Mouse (Mus musculus): ENCODE results near the gene Slc12a9. TPM values are rescaled to one million over a fixed set of nuclear protein-coding genes. Genes with fewer than 3 reads are reported as not detected.
A peak's percentile ranks its signal among the peaks of the same experiment; 100 is the strongest.

Slc12a9 gene
- 25.8 and 29.7 TPM in 2 replicates for polyA plus RNA-seq (2012; rRNA removed)

- Histone ChIP-seq H3K27ac (ENCODE audit: insufficient read depth, low read length) (no peak within 1 kb of the TSS; the same call in 1 of the 2 replicates), H3K27me3 (ENCODE audit: control insufficient read depth, insufficient read depth, low read length) (no peaks in the 10 kb centered on the region), H3K4me1 (ENCODE audit: control insufficient read depth, insufficient read depth, insufficient read length) (peaks cover 7% of the 10 kb centered on the region; the same call in 1 of the 2 replicates), H3K36me3 (ENCODE audit: control insufficient read depth, insufficient read depth, low read length) (0 out of 2 replicates have a peak, but pooled peaks cover 1% of the 10 kb centered on the region), H3K4me3 (ENCODE audit: extremely low read depth, insufficient read depth, insufficient read length) (peak within 1 kb of the TSS; percentile 88)
- TF ChIP-seq CTCF (IDR thresholded peaks at IDR 0.05; ENCODE audit: extremely low read depth, insufficient read depth, insufficient read length, insufficient replicate concordance) (peak; percentile 72; the same call in 1 of the 2 replicates), POLR2A (IDR thresholded peaks at IDR 0.05; ENCODE audit: low read depth, low read length) (peak; percentile 45; the same call in 1 of the 2 replicates)
- WGBS, result under 1% methylated on average over 44 of the region's 44 CpGs
- peak; percentile 78 to 94 for DNase-seq (ENCODE audit: low read depth in 1 of 2, low spot score in 2 of 2)
Observed at GRCm38 (mm10) chr5:137333512-137334174, at the start of gene Slc12a9. TSS of gene Slc12a9 (minus strand) at chr5:137333597.

DNA sequence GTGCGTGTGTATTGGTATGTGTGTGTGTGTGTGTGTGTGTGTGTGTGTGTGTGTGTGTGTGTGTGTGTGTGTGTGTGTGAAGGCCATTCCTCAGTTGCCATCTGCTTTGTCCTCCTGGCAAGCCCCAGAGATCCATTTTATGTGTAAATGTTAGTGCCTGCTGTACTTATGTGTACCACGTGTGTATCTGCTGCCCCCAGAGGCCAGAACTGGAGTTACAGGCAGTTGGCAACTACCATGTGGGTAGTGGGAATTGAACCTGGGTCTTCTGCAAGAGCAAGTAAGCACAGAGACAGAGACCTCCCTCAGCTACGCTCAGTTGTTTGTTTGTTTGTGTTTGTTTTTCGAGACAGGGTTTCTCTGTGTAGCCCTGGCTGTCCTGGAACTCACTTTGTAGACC is 47.8 kb upstream of the Slc12a9 start:
- H3K27me3 ChIP-seq (ENCODE audit: control insufficient read depth, insufficient read depth, low read length), result no peaks in the 10 kb centered on the region
- peak; percentile 31 to 64 for DNase-seq (ENCODE audit: low read depth in 1 of 2, low spot score in 2 of 2)

GRCm38 (mm10) chr5:137377603-137378002 is 44.2 kb upstream of the Slc12a9 start:
- DNase-seq (ENCODE audit: low read depth in 1 of 2, low spot score in 2 of 2), result no peak
- Histone ChIP-seq H3K4me3 (ENCODE audit: extremely low read depth, insufficient read depth, insufficient read length) (no peak overlapping the region), H3K4me1 (ENCODE audit: control insufficient read depth, insufficient read depth, insufficient read length) (no peaks in the 10 kb centered on the region), H3K27me3 (ENCODE audit: control insufficient read depth, insufficient read depth, low read length) (no peaks in the 10 kb centered on the region), H3K36me3 (ENCODE audit: control insufficient read depth, insufficient read depth, low read length) (no peaks in the 10 kb centered on the region), H3K27ac (ENCODE audit: insufficient read depth, low read length) (no peak overlapping the region)
- 44% methylated on average over 13 of the region's 15 CpGs for WGBS
- no peak for TF ChIP-seq POLR2A (IDR thresholded peaks at IDR 0.05; ENCODE audit: low read depth, low read length)
- no peak for TF ChIP-seq CTCF (IDR thresholded peaks at IDR 0.05; ENCODE audit: extremely low read depth, insufficient read depth, insufficient read length, insufficient replicate concordance)

More for the DNA sequence above, 47.8 kb upstream of the Slc12a9 start:
- no peaks in the 10 kb centered on the region for H3K4me1 ChIP-seq (ENCODE audit: control insufficient read depth, insufficient read depth, insufficient read length)
- no peaks in the 10 kb centered on the region for H3K36me3 ChIP-seq (ENCODE audit: control insufficient read depth, insufficient read depth, low read length)
- no peak overlapping the region for H3K4me3 ChIP-seq (ENCODE audit: extremely low read depth, insufficient read depth, insufficient read length)
- WGBS, result 56% methylated on average over 4 of the region's 4 CpGs
- TF ChIP-seq CTCF (IDR thresholded peaks at IDR 0.05; ENCODE audit: extremely low read depth, insufficient read depth, insufficient read length, insufficient replicate concordance), result peak; percentile 51; the same call in 1 of the 2 replicates
- TF ChIP-seq POLR2A (IDR thresholded peaks at IDR 0.05; ENCODE audit: low read depth, low read length), result no peak
- no peak overlapping the region for H3K27ac ChIP-seq (ENCODE audit: insufficient read depth, low read length)

- Histone ChIP-seq H3K4me3 (ENCODE audit: extremely low read depth, insufficient read depth, insufficient read length) (no peak overlapping the region), H3K4me1 (ENCODE audit: control insufficient read depth, insufficient read depth, insufficient read length) (no peaks in the 10 kb centered on the region), H3K36me3 (ENCODE audit: control insufficient read depth, insufficient read depth, low read length) (no peaks in the 10 kb centered on the region), H3K27ac (ENCODE audit: insufficient read depth, low read length) (no peak overlapping the region), H3K27me3 (ENCODE audit: control insufficient read depth, insufficient read depth, low read length) (no peaks in the 10 kb centered on the region)
- TF ChIP-seq CTCF (IDR thresholded peaks at IDR 0.05; ENCODE audit: extremely low read depth, insufficient read depth, insufficient read length, insufficient replicate concordance), result no peak
- no peak for TF ChIP-seq POLR2A (IDR thresholded peaks at IDR 0.05; ENCODE audit: low read depth, low read length)
- DNase-seq (ENCODE audit: low read depth in 1 of 2, low spot score in 2 of 2), result no peak
- 27% methylated on average over 11 of the region's 11 CpGs for WGBS
Observed at GRCm38 (mm10) chr5:137377176-137377575, 43.8 kb upstream of the Slc12a9 start.

- Histone ChIP-seq H3K4me1 (ENCODE audit: control insufficient read depth, insufficient read depth, insufficient read length) (no peaks in the 10 kb centered on the region), H3K27me3 (ENCODE audit: control insufficient read depth, insufficient read depth, low read length) (no peaks in the 10 kb centered on the region), H3K36me3 (ENCODE audit: control insufficient read depth, insufficient read depth, low read length) (no peaks in the 10 kb centered on the region), H3K4me3 (ENCODE audit: extremely low read depth, insufficient read depth, insufficient read length) (no peak overlapping the region), H3K27ac (ENCODE audit: insufficient read depth, low read length) (no peak overlapping the region)
- DNase-seq (ENCODE audit: low read depth in 1 of 2, low spot score in 2 of 2), result no peak
- TF ChIP-seq POLR2A (IDR thresholded peaks at IDR 0.05; ENCODE audit: low read depth, low read length) (no peak), CTCF (IDR thresholded peaks at IDR 0.05; ENCODE audit: extremely low read depth, insufficient read depth, insufficient read length, insufficient replicate concordance) (no peak)
- WGBS, result 75% methylated on average over 9 of the region's 9 CpGs
Observed at GRCm38 (mm10) chr5:137376722-137377121, 43.3 kb upstream of the Slc12a9 start.

GRCm38 (mm10) chr5:137376198-137376597 is 42.8 kb upstream of the Slc12a9 start:
- no peak for DNase-seq (ENCODE audit: low read depth in 1 of 2, low spot score in 2 of 2)
- 70% methylated on average over 7 of the region's 7 CpGs for WGBS
- Histone ChIP-seq H3K27me3 (ENCODE audit: control insufficient read depth, insufficient read depth, low read length) (no peaks in the 10 kb centered on the region), H3K4me3 (ENCODE audit: extremely low read depth, insufficient read depth, insufficient read length) (no peak overlapping the region), H3K27ac (ENCODE audit: insufficient read depth, low read length) (no peak overlapping the region), H3K4me1 (ENCODE audit: control insufficient read depth, insufficient read depth, insufficient read length) (no peaks in the 10 kb centered on the region), H3K36me3 (ENCODE audit: control insufficient read depth, insufficient read depth, low read length) (no peaks in the 10 kb centered on the region)
- TF ChIP-seq POLR2A (IDR thresholded peaks at IDR 0.05; ENCODE audit: low read depth, low read length) (no peak), CTCF (IDR thresholded peaks at IDR 0.05; ENCODE audit: extremely low read depth, insufficient read depth, insufficient read length, insufficient replicate concordance) (no peak)

DNA sequence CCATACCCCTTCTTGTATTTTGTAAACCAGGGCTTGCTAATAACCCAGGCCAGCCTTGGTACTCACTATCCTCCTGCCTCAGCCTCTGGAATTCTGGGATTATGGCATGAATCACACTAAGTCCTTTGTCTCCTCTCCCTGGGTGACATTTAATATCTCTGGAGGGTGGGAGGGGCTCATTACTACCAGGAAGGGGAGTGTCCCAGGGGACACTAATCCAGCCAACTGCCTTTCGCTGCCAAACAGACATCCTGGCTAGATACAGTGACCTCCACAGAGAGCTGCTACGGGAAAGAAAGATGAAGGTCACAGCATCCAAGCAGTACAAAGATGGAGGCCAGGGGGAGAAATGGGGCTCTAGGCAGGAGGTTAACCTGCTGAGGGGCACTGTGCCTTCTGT is 42.2 kb upstream of the Slc12a9 start:
- Histone ChIP-seq H3K27me3 (ENCODE audit: control insufficient read depth, insufficient read depth, low read length) (no peaks in the 10 kb centered on the region), H3K36me3 (ENCODE audit: control insufficient read depth, insufficient read depth, low read length) (no peaks in the 10 kb centered on the region), H3K4me3 (ENCODE audit: extremely low read depth, insufficient read depth, insufficient read length) (no peak overlapping the region), H3K4me1 (ENCODE audit: control insufficient read depth, insufficient read depth, insufficient read length) (no peaks in the 10 kb centered on the region), H3K27ac (ENCODE audit: insufficient read depth, low read length) (no peak overlapping the region)
- TF ChIP-seq POLR2A (IDR thresholded peaks at IDR 0.05; ENCODE audit: low read depth, low read length) (no peak), CTCF (IDR thresholded peaks at IDR 0.05; ENCODE audit: extremely low read depth, insufficient read depth, insufficient read length, insufficient replicate concordance) (no peak)
- no peak for DNase-seq (ENCODE audit: low read depth in 1 of 2, low spot score in 2 of 2)
- 55% methylated on average over 2 of the region's 2 CpGs for WGBS

All from spleen, adult 2 months (tissue).